Mouse (Mus musculus) heart, postnatal 25 days (tissue): ENCODE measurements around the gene Vmn2r103. TPM values are rescaled to one million over a fixed set of nuclear protein-coding genes. Genes with fewer than 3 reads are reported as not detected.

Source experiments
- DNase-seq: peaks from one replicate; pipeline ENCODE4 v3.0.0; 2022; ENCODE audit warnings: low spot score
- intact Hi-C: fragments of 180-260 bp; cut with DNase I; formaldehyde crosslinking; loops from one replicate; pipeline ENCODE4 v1.15.1; 2025
- total RNA-seq, 2 experiments: library from RNA; stranded (reverse); gene quantifications; 2 replicates each; pipeline ENCODE4 v1.2.3; 2021

Vmn2r103 gene
- total RNA-seq: not detected

DNA sequence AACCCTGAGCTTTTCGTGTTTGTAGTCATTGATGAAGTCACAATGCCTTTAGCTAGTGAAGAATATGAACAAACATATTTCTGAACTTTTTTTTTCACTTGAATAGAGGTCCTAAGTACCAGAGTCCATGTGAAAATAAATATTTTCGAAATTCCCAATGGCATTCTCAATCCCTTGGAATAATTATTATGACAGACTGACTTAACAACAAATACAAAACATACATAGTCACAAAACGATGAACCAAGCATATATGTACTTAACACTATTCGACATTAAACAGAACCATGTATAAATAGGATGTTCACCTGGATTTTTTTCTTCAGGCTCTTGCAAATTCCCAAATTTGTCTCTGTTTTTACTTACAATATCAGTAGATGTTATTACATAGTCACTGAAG, at the start of gene Vmn2r103:
Vmn2r103 (plus strand) TSS at position 301 of the 400 bp plus-strand sequence.
- no peak for DNase-seq
- intact Hi-C loops: no loop called here

- intact Hi-C loops: no loop called here
- DNase-seq: no peak
Observed at GRCm38 (mm10) chr17:19778994-19779393, 5.8 kb downstream of the Vmn2r103 start.

DNA sequence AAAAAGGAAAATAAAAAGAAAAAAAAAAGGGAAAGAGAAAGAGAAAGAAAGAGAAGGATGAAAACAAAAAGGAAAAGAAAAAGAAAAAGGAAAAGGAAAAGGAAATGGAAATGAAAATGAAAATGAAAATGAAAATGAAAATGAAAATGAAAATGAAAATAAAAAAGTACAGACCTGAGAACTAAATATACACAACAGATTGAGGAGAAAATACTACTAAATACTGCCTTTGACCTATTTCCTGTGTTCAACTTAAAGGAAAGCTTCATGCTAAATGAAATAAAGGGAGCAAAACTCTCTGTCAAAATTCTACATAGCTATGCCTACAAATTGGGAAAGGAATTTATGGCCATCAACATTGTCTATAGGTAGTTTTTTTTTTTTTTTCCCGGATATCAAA, 16.1 kb downstream of the Vmn2r103 start:
- intact Hi-C loops: no loop called here
- DNase-seq: no peak

Other genes starting within 250 kb of the Vmn2r103 start
- not detected for gene Vmn2r101, start 196.1 kb upstream of the Vmn2r103 start, total RNA-seq
- not detected for gene Vmn2r102, start 113.0 kb upstream of the Vmn2r103 start, total RNA-seq